19 mouse cellular contexts compared by ENCODE assay signal in the genomic region with DNA sequence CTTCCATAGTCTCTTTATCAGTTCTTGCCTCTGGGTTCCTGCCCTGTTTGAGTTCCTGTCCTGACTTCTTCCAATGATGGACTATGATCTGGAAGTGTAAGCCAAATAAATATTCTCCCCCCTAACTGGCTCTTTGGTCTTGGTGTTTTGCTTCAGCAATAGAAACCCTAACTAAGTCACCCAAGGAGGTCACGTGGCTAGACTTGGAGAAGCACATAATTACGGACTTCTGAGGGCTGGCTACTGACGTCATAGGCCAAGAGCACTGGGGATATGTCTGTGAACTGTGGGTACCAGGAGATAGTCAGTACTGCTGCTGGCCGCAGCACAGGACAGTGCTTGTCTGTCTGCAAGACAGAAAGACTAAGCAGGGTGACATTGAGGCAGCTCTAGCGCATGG.
"Had no signal": no experiment of that assay in that cellular context is flagged by ENCODE, and none has a peak within 500 bp of the region (broad histone marks: within the 10 kb centered on the region; RNA-seq: fewer than 3 reads in every experiment).

No protein-coding gene starts in this region.

- H3K9me3 ChIP-seq: liver, embryonic 12.5 days; midbrain, embryonic 12.5 days; midbrain, embryonic 15.5 days; neural tube, embryonic 13.5 days; neural tube, embryonic 15.5 days had no signal

- H3K4me3 ChIP-seq: liver, embryonic 12.5 days; midbrain, embryonic 12.5 days; midbrain, embryonic 15.5 days; neural tube, embryonic 13.5 days; neural tube, embryonic 15.5 days had no signal

- H3K36me3 ChIP-seq: liver, embryonic 12.5 days; midbrain, embryonic 12.5 days; midbrain, embryonic 15.5 days; neural tube, embryonic 13.5 days; neural tube, embryonic 15.5 days had no signal

- DNase-seq: lung, adult 18-20 months; lung, embryonic 14.5 days; lung, postnatal 10 days; lung, postnatal 36 days; retina, postnatal 1 day; right cerebral cortex, adult 18-20 months; right cerebral cortex, postnatal 25 days; right cerebral cortex, postnatal 4 days; spleen, adult 18-20 months; thymus, adult 18-20 months; thymus, postnatal 14 days; thymus, postnatal 36 days had no signal

- H3K27ac ChIP-seq: liver, embryonic 12.5 days; liver, embryonic 14.5 days; macrophage; midbrain, embryonic 12.5 days; midbrain, embryonic 15.5 days; neural tube, embryonic 13.5 days; neural tube, embryonic 15.5 days had no signal

- H3K4me1 ChIP-seq: liver, embryonic 12.5 days; midbrain, embryonic 12.5 days; midbrain, embryonic 15.5 days; neural tube, embryonic 13.5 days; neural tube, embryonic 15.5 days had no signal

- H3K27me3 ChIP-seq: liver, embryonic 12.5 days; midbrain, embryonic 12.5 days; midbrain, embryonic 15.5 days; neural tube, embryonic 13.5 days; neural tube, embryonic 15.5 days had no signal

- H3K9ac ChIP-seq: liver, embryonic 12.5 days; liver, embryonic 14.5 days; lung, embryonic 14.5 days; midbrain, embryonic 12.5 days; midbrain, embryonic 15.5 days; neural tube, embryonic 13.5 days; neural tube, embryonic 15.5 days had no signal

- ATAC-seq: liver, embryonic 12.5 days; midbrain, embryonic 15.5 days had no signal

- H3K4me2 ChIP-seq: liver, embryonic 12.5 days; lung, embryonic 14.5 days; midbrain, embryonic 12.5 days; midbrain, embryonic 15.5 days; neural tube, embryonic 13.5 days; neural tube, embryonic 15.5 days had no signal
